Mouse (Mus musculus): ENCODE measurements around the gene Camkv. TPM values are rescaled to one million over a fixed set of nuclear protein-coding genes. Genes with fewer than 3 reads are reported as not detected.

Camkv gene
- total and polyA plus RNA-seq, 3 experiments = not detected

GRCm38 (mm10) chr9:107918884-107919283 lies 16.6 kb upstream of the Camkv start:
- dilution Hi-C loops (cut with MboI; ENCODE audit: extremely low pct_ligation_motif_present, extremely low pct_unique_long_range_greater_than_20kb, low sequenced_read_pairs) = no loop called here
- Histone ChIP-seq H3K9ac (ENCODE audit: insufficient read depth, low read depth) (no peak overlapping the region), H3K4me2 (ENCODE audit: insufficient read depth, low read depth, poor library complexity, severe bottlenecking) (no peak overlapping the region), H3K36me3 (replicated peaks in 1 of 2; ENCODE audit: control insufficient read depth in 1 of 2, insufficient read depth in 1 of 2, low read length in 1 of 2) (no peaks in the 10 kb centered on the region), H3K9me3 (replicated peaks; ENCODE audit: low read length) (no peaks in the 10 kb centered on the region), H3K4me3 (replicated peaks in 1 of 3; ENCODE audit: low read depth in 2 of 3, low read length in 2 of 3, poor library complexity in 1 of 3) (no peak overlapping the region), H3K79me2 (replicated peaks; ENCODE audit: control insufficient read depth, extremely low read depth, insufficient read depth, poor library complexity, severe bottlenecking) (no peaks in the 10 kb centered on the region), H3K4me1 (ENCODE audit: control insufficient read depth in 1 of 2, insufficient read depth in 2 of 2) (peaks cover 5 to 10% of the 10 kb centered on the region in 2 experiments), H3K27ac (ENCODE audit: insufficient read depth, low read depth) (no peak overlapping the region), H3K27me3 (replicated peaks) (peaks cover 76% of the 10 kb centered on the region)
- TF ChIP-seq JUND (conservative IDR thresholded peaks at IDR 0.05; ENCODE audit: low read depth, low read length) = no peak
- no peak for TF ChIP-seq BHLHE40 (IDR thresholded peaks at IDR 0.05; ENCODE audit: low read depth, low read length)
- TF ChIP-seq USF2 (conservative IDR thresholded peaks at IDR 0.05; ENCODE audit: low read depth, low read length) = no peak
- no peak for TF ChIP-seq ELF1 (IDR thresholded peaks at IDR 0.05; ENCODE audit: low read depth, low read length)
- TF ChIP-seq SIN3A (IDR thresholded peaks at IDR 0.05; ENCODE audit: low read length) = no peak
- TF ChIP-seq POLR2A (IDR thresholded peaks at IDR 0.05; ENCODE audit: low read depth, low read length) = no peak
- no peak for TF ChIP-seq MAFK (IDR thresholded peaks at IDR 0.05; ENCODE audit: insufficient replicate concordance, low read length)
- no peak for TF ChIP-seq JUN (IDR thresholded peaks at IDR 0.05; ENCODE audit: insufficient read depth, low read depth, low read length)
- TF ChIP-seq MEF2A (IDR thresholded peaks at IDR 0.05; ENCODE audit: borderline replicate concordance, low read depth, low read length) = no peak
- no peak for TF ChIP-seq CTCF (conservative IDR thresholded peaks at IDR 0.05 in 1 of 2, IDR thresholded peaks at IDR 0.05 in 1 of 2; ENCODE audit: low read depth in 2 of 2, low read length in 2 of 2)
- TF ChIP-seq HCFC1 (IDR thresholded peaks at IDR 0.05; ENCODE audit: low read depth, low read length) = no peak
- no peak for TF ChIP-seq ZKSCAN1 (IDR thresholded peaks at IDR 0.05; ENCODE audit: borderline replicate concordance, low read depth, low read length)
- TF ChIP-seq EP300 (IDR thresholded peaks at IDR 0.05; ENCODE audit: low read length) = no peak
- no peak for TF ChIP-seq SMC3 (IDR thresholded peaks at IDR 0.05; ENCODE audit: low read depth, low read length)
- TF ChIP-seq GABPA (IDR thresholded peaks at IDR 0.05; ENCODE audit: insufficient replicate concordance, low read depth, low read length) = no peak
- TF ChIP-seq MAZ (IDR thresholded peaks at IDR 0.05; ENCODE audit: low read depth, low read length) = no peak
- TF ChIP-seq MXI1 (IDR thresholded peaks at IDR 0.05; ENCODE audit: low read depth, low read length) = no peak
- TF ChIP-seq CHD2 (IDR thresholded peaks at IDR 0.05; ENCODE audit: low read length) = no peak
- no peak for TF ChIP-seq TCF12 (IDR thresholded peaks at IDR 0.05; ENCODE audit: low read depth, low read length)
- TF ChIP-seq TBP (conservative IDR thresholded peaks at IDR 0.05; ENCODE audit: low read depth, low read length) = no peak
- no peak for DNase-seq (ENCODE audit: extremely low read depth)
- in situ Hi-C loops (cut with MboI; ENCODE audit: low pct_ligation_motif_present, low pct_unique_long_range_greater_than_20kb, low sequenced_read_pairs) = no loop called here

DNA sequence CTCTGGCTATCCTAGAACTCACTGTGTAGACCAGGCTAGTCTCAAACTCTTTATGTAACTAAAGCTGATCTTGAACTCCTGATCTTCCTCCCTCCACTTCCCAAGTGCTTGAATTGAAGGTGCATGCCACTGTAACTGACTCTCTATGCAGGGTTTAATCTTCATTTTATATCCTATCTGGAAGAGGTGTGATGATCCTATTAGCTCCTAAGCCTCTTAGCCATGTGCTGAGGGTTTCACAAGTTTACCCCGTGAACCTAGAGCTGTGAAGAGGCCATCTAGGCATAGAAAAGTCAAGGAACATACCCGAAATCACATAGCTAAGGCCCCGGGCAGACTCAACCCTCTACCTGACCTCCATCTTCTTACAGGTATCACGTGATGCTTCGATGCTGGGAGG lies 16.0 kb upstream of the Camkv start:
- Histone ChIP-seq H3K27me3 (replicated peaks) (peaks cover 76% of the 10 kb centered on the region), H3K9ac (ENCODE audit: insufficient read depth, low read depth) (no peak overlapping the region), H3K4me2 (ENCODE audit: insufficient read depth, low read depth, poor library complexity, severe bottlenecking) (no peak overlapping the region), H3K36me3 (replicated peaks in 1 of 2; ENCODE audit: control insufficient read depth in 1 of 2, insufficient read depth in 1 of 2, low read length in 1 of 2) (no peaks in the 10 kb centered on the region), H3K9me3 (replicated peaks; ENCODE audit: low read length) (no peaks in the 10 kb centered on the region), H3K79me2 (replicated peaks; ENCODE audit: control insufficient read depth, extremely low read depth, insufficient read depth, poor library complexity, severe bottlenecking) (no peaks in the 10 kb centered on the region), H3K27ac (ENCODE audit: insufficient read depth, low read depth) (no peak overlapping the region), H3K4me1 (ENCODE audit: control insufficient read depth in 1 of 2, insufficient read depth in 2 of 2) (peaks cover 11 to 12% of the 10 kb centered on the region in 2 experiments), H3K4me3 (replicated peaks in 1 of 3; ENCODE audit: low read depth in 2 of 3, low read length in 2 of 3, poor library complexity in 1 of 3) (no peak overlapping the region)
- TF ChIP-seq NELFE (IDR thresholded peaks at IDR 0.05; ENCODE audit: low read depth, low read length) = no peak
- no peak for DNase-seq (ENCODE audit: extremely low read depth)
- dilution Hi-C loops (cut with MboI; ENCODE audit: extremely low pct_ligation_motif_present, extremely low pct_unique_long_range_greater_than_20kb, low sequenced_read_pairs) = no loop called here
- in situ Hi-C loops (cut with MboI; ENCODE audit: low pct_ligation_motif_present, low pct_unique_long_range_greater_than_20kb, low sequenced_read_pairs) = no loop called here

Data from CH12.LX (cell line).